Mouse (Mus musculus) lung, adult 2 months (tissue): Measurements from ENCODE around the gene Thap2.

Experiments used
- CTCF ChIP-seq: fragments of 200-500 bp; IDR thresholded peaks from 2 replicates; pipeline ENCODE4 v1.5.1; 2011; ENCODE audit warnings: mild to moderate bottlenecking, low read length, control low read depth; ENCODE audit not compliant: insufficient read depth
- POLR2A ChIP-seq: fragments of 200-500 bp; IDR thresholded peaks from 2 replicates; pipeline ENCODE4 v1.6.1; 2011; ENCODE audit warnings: low read depth, mild to moderate bottlenecking, control low read depth, low read length, borderline replicate concordance; ENCODE audit errors: extremely low read depth

GRCm38 (mm10) chr10:115358216-115358919 is 25.9 kb downstream of the Thap2 start:
- TF ChIP-seq POLR2A (no peak), CTCF (no peak)
